10 mouse cellular contexts compared by ENCODE assay signal in genomic region chr4:154497423-154498175, GRCm38 (mm10).
DNase-seq lines count a peak whose midpoint lies in the region; ATAC-seq lines count a peak whose summit lies in the region.
"Had no signal": no experiment of that assay in that cellular context is flagged by ENCODE, and none has a peak within 500 bp of the region (broad histone marks: within the 10 kb centered on the region; RNA-seq: fewer than 3 reads in every experiment).

No protein-coding gene starts in this region.

- WGBS in hindbrain, embryonic 10.5 days = 68% methylated on average over 4 of the region's 4 CpGs
- 54% methylated on average over 4 of the region's 4 CpGs for WGBS in hindbrain, embryonic 12.5 days
- 75% methylated on average over 4 of the region's 4 CpGs for WGBS in embryonic facial prominence, embryonic 10.5 days
- WGBS in kidney, embryonic 16.5 days = 78% methylated on average over 4 of the region's 4 CpGs
- 81% methylated on average over 4 of the region's 4 CpGs for WGBS in midbrain, embryonic 14.5 days

- peaks cover 88% of the 10 kb centered on the region for H3K4me1 ChIP-seq in hindbrain, embryonic 10.5 days (replicated peaks)
- H3K4me1 ChIP-seq in hindbrain, embryonic 12.5 days = peaks cover 86% of the 10 kb centered on the region
- peaks cover 94% of the 10 kb centered on the region for H3K4me1 ChIP-seq in embryonic facial prominence, embryonic 10.5 days
- H3K4me1 ChIP-seq in kidney, embryonic 16.5 days (ENCODE audit: insufficient read depth, low read length) = peaks cover 72% of the 10 kb centered on the region
- H3K4me1 ChIP-seq in midbrain, embryonic 14.5 days (ENCODE audit: control insufficient read depth, insufficient read depth, low read length) = peaks cover 64% of the 10 kb centered on the region

- H3K27me3 ChIP-seq in hindbrain, embryonic 10.5 days (ENCODE audit: insufficient read depth, poor library complexity, severe bottlenecking) = peaks cover 100% of the 10 kb centered on the region
- peaks cover 84% of the 10 kb centered on the region for H3K27me3 ChIP-seq in hindbrain, embryonic 12.5 days
- peaks cover 98% of the 10 kb centered on the region for H3K27me3 ChIP-seq in embryonic facial prominence, embryonic 10.5 days (replicated peaks; ENCODE audit: low read depth, poor library complexity, severe bottlenecking)
- peaks cover 54% of the 10 kb centered on the region for H3K27me3 ChIP-seq in kidney, embryonic 16.5 days (ENCODE audit: insufficient read depth, low read length)
- H3K27me3 ChIP-seq in midbrain, embryonic 14.5 days (ENCODE audit: control insufficient read depth, insufficient read depth, low read length) = peaks cover 73% of the 10 kb centered on the region

- no peaks in the 10 kb centered on the region for H3K36me3 ChIP-seq in hindbrain, embryonic 10.5 days
- H3K36me3 ChIP-seq in hindbrain, embryonic 12.5 days = no peaks in the 10 kb centered on the region
- H3K36me3 ChIP-seq in embryonic facial prominence, embryonic 10.5 days (replicated peaks) = no peaks in the 10 kb centered on the region
- H3K36me3 ChIP-seq in kidney, embryonic 16.5 days (ENCODE audit: insufficient read depth, low read length) = no peaks in the 10 kb centered on the region
- H3K36me3 ChIP-seq in midbrain, embryonic 14.5 days (ENCODE audit: control insufficient read depth, insufficient read depth, low read length) = no peaks in the 10 kb centered on the region
- H3K36me3 ChIP-seq: G1E had no signal

- no peaks in the 10 kb centered on the region for H3K9me3 ChIP-seq in hindbrain, embryonic 10.5 days
- no peaks in the 10 kb centered on the region for H3K9me3 ChIP-seq in hindbrain, embryonic 12.5 days (replicated peaks)
- H3K9me3 ChIP-seq in embryonic facial prominence, embryonic 10.5 days = no peaks in the 10 kb centered on the region
- H3K9me3 ChIP-seq in kidney, embryonic 16.5 days (ENCODE audit: low read length) = no peaks in the 10 kb centered on the region
- no peaks in the 10 kb centered on the region for H3K9me3 ChIP-seq in midbrain, embryonic 14.5 days (ENCODE audit: control insufficient read depth, low read length)

- H3K9ac ChIP-seq in hindbrain, embryonic 12.5 days = no peak overlapping the region
- no peak overlapping the region for H3K9ac ChIP-seq in kidney, embryonic 16.5 days (replicated peaks; ENCODE audit: low read length)
- H3K9ac ChIP-seq in midbrain, embryonic 14.5 days (replicated peaks; ENCODE audit: low read length) = no peak overlapping the region

- H3K27ac ChIP-seq in hindbrain, embryonic 10.5 days = peak overlapping the region; percentile 88
- H3K27ac ChIP-seq in hindbrain, embryonic 12.5 days = no peak overlapping the region
- peak overlapping the region; percentile 75 for H3K27ac ChIP-seq in embryonic facial prominence, embryonic 10.5 days (replicated peaks)
- peak overlapping the region; percentile 69 for H3K27ac ChIP-seq in kidney, embryonic 16.5 days (ENCODE audit: low read length)
- H3K27ac ChIP-seq in midbrain, embryonic 14.5 days (replicated peaks; ENCODE audit: low read depth, low read length) = no peak overlapping the region

- DNase-seq in hindbrain, embryonic 10.5 days (ENCODE audit: low spot score) = no peak
- peak; percentile 88 for DNase-seq in ES-CJ7 (ENCODE audit: low read depth, low spot score)
- DNase-seq in embryonic facial prominence, embryonic 10.5 days (ENCODE audit: low spot score) = no peak
- DNase-seq in urinary bladder, postnatal 36 days (ENCODE audit: low spot score in 2 of 2) = no peak
- no peak for DNase-seq in midbrain, embryonic 14.5 days
- DNase-seq in cerebellum, postnatal 4 days (ENCODE audit: low spot score in 2 of 2) = no peak

- H3K4me2 ChIP-seq in hindbrain, embryonic 12.5 days (replicated peaks) = no peak overlapping the region
- no peak overlapping the region for H3K4me2 ChIP-seq in kidney, embryonic 16.5 days (replicated peaks; ENCODE audit: low read depth, low read length)
- H3K4me2 ChIP-seq in midbrain, embryonic 14.5 days (ENCODE audit: low read length) = no peak overlapping the region
- H3K4me2 ChIP-seq: midbrain, embryonic 11.5 days had no signal

- no peak for ATAC-seq in hindbrain, embryonic 12.5 days (ENCODE audit: low FRiP score)
- no peak for ATAC-seq in kidney, embryonic 16.5 days (ENCODE audit: low FRiP score, low TSS enrichment)
- ATAC-seq in midbrain, embryonic 14.5 days (ENCODE audit: low FRiP score, low TSS enrichment) = no peak

- no peak overlapping the region for H3K4me3 ChIP-seq in hindbrain, embryonic 10.5 days
- H3K4me3 ChIP-seq in hindbrain, embryonic 12.5 days = no peak overlapping the region
- no peak overlapping the region for H3K4me3 ChIP-seq in embryonic facial prominence, embryonic 10.5 days
- no peak overlapping the region for H3K4me3 ChIP-seq in kidney, embryonic 16.5 days (ENCODE audit: low read length)
- no peak overlapping the region for H3K4me3 ChIP-seq in midbrain, embryonic 14.5 days (replicated peaks; ENCODE audit: low read depth, low read length)

Comparison
In these comparisons a context has a peak if more than half of its experiments do, and no peak if none do; other contexts are left out.
1. H3K27ac ChIP-seq: peak in hindbrain, embryonic 10.5 days (single experiment), embryonic facial prominence, embryonic 10.5 days (single experiment) and kidney, embryonic 16.5 days (single experiment); none in hindbrain, embryonic 12.5 days (single experiment) and midbrain, embryonic 14.5 days (single experiment).